Comparison of ENCODE assay signal across 8 mouse cellular contexts in genomic region chr15:82015392-82016100, GRCm38 (mm10). TPM values are rescaled to one million over a fixed set of nuclear protein-coding genes. Genes with fewer than 3 reads are reported as not detected.
DNase-seq lines count a peak whose midpoint lies in the region; ATAC-seq and TF ChIP-seq lines count a peak whose summit lies in the region.

No protein-coding gene starts in this region.

- 0 out of 2 replicates have a peak, but pooled peaks cover 2% of the 10 kb centered on the region for H3K36me3 ChIP-seq in intestine, embryonic 16.5 days (ENCODE audit: control insufficient read depth, insufficient read depth, low read length)
- H3K36me3 ChIP-seq in midbrain, embryonic 16.5 days (ENCODE audit: control insufficient read depth, insufficient read depth, low read length): peaks cover 5% of the 10 kb centered on the region; the same call in 1 of the 2 replicates

- peak overlapping the region; percentile 70 for H3K27ac ChIP-seq in cerebellum, adult 2 months (ENCODE audit: insufficient read depth, low read length)
- H3K27ac ChIP-seq in intestine, embryonic 16.5 days (ENCODE audit: low read length): peak overlapping the region; percentile 77
- H3K27ac ChIP-seq in midbrain, embryonic 16.5 days (ENCODE audit: low read length): peak overlapping the region; percentile 81

- under 1% methylated on average over 39 of the region's 39 CpGs for WGBS in cerebellum, adult 2 months
- 1% methylated on average over 38 of the region's 39 CpGs for WGBS in intestine, embryonic 16.5 days
- WGBS in midbrain, embryonic 16.5 days: under 1% methylated on average over 39 of the region's 39 CpGs

- peak overlapping the region; percentile 91 for H3K4me3 ChIP-seq in cerebellum, adult 2 months (replicated peaks; ENCODE audit: insufficient read depth, low read depth, low read length)
- H3K4me3 ChIP-seq in intestine, embryonic 16.5 days (ENCODE audit: low read length): peak overlapping the region; percentile 96
- peak overlapping the region; percentile 83 for H3K4me3 ChIP-seq in midbrain, embryonic 16.5 days (ENCODE audit: low read depth, low read length)

- no peak for TF ChIP-seq POLR2A in cerebellum, adult 2 months (IDR thresholded peaks at IDR 0.05; ENCODE audit: borderline replicate concordance, insufficient read depth, low read length)

- H3K27me3 ChIP-seq in cerebellum, adult 2 months (ENCODE audit: control insufficient read depth, insufficient read depth, low read length): no peaks in the 10 kb centered on the region
- H3K27me3 ChIP-seq in intestine, embryonic 16.5 days (replicated peaks; ENCODE audit: control insufficient read depth, insufficient read depth, low read length): no peaks in the 10 kb centered on the region
- no peaks in the 10 kb centered on the region for H3K27me3 ChIP-seq in midbrain, embryonic 16.5 days (ENCODE audit: control insufficient read depth, insufficient read depth, low read depth, low read length)

- peak; percentile 7 for ATAC-seq in intestine, embryonic 16.5 days
- ATAC-seq in midbrain, embryonic 16.5 days: peak; percentile 19; the same call in 1 of the 2 replicates

- H3K9me3 ChIP-seq in intestine, embryonic 16.5 days (ENCODE audit: control insufficient read depth, low read length): no peaks in the 10 kb centered on the region
- no peaks in the 10 kb centered on the region for H3K9me3 ChIP-seq in midbrain, embryonic 16.5 days (replicated peaks; ENCODE audit: control insufficient read depth, low read length, poor library complexity, severe bottlenecking)

- H3K4me1 ChIP-seq in cerebellum, adult 2 months (ENCODE audit: control insufficient read depth, insufficient read depth, low read length): peaks cover 2% of the 10 kb centered on the region; the same call in 1 of the 2 replicates
- H3K4me1 ChIP-seq in intestine, embryonic 16.5 days (ENCODE audit: control insufficient read depth, insufficient read depth, low read length): peaks cover 9% of the 10 kb centered on the region
- peaks cover 19% of the 10 kb centered on the region for H3K4me1 ChIP-seq in midbrain, embryonic 16.5 days (ENCODE audit: control insufficient read depth, insufficient read depth, low read length)

- H3K4me2 ChIP-seq in intestine, embryonic 16.5 days (ENCODE audit: low read depth, low read length): peak overlapping the region; percentile 94
- H3K4me2 ChIP-seq in midbrain, embryonic 16.5 days (ENCODE audit: low read length): peak overlapping the region; percentile 84

- peak overlapping the region; percentile 87 for H3K9ac ChIP-seq in intestine, embryonic 16.5 days (ENCODE audit: low read depth, low read length)
- H3K9ac ChIP-seq in midbrain, embryonic 16.5 days (ENCODE audit: low read depth, low read length): peak overlapping the region; percentile 89

- DNase-seq in spleen, adult 12 weeks (ENCODE audit: low spot score): peak; percentile 27
- no peak for DNase-seq in spleen, postnatal 14 days (ENCODE audit: low spot score in 2 of 2)
- peak; percentile 62 to 63 for DNase-seq in cerebellum, adult 2 months
- peak; percentile 24 to 25 for DNase-seq in frontal cortex, postnatal 14 days (ENCODE audit: low spot score in 2 of 2)
- DNase-seq in liver: peak; percentile 16
- DNase-seq in telencephalon, adult 2 months (ENCODE audit: low read depth, low spot score): peak; percentile 21

- TF ChIP-seq CTCF in cerebellum, adult 2 months (IDR thresholded peaks at IDR 0.05; ENCODE audit: borderline replicate concordance, insufficient read depth, low read depth, low read length): no peak

RNA-seq across cellular contexts. Expression of gene Desi1, which starts 18.1 kb away (rescaled TPM):
- polyA plus RNA-seq in cerebellum, adult 2 months (2012; rRNA removed): 142 and 156 TPM in 2 replicates
- 17.1 and 19.6 TPM in 2 replicates for polyA plus RNA-seq in intestine, embryonic 16.5 days (2015; fragmentation: Nextera tagmentation; extraction: Ambion mirVana)
- 46.4 and 47.2 TPM in 2 replicates for polyA plus RNA-seq in midbrain, embryonic 16.5 days (2015; fragmentation: Nextera tagmentation; extraction: Ambion mirVana)

RNA-seq across cellular contexts. Expression of gene Xrcc6, which starts 27.9 kb away (rescaled TPM):
- 35.9 and 37.9 TPM in 2 replicates for polyA plus RNA-seq in cerebellum, adult 2 months (2012; rRNA removed)
- polyA plus RNA-seq in intestine, embryonic 16.5 days (2015; fragmentation: Nextera tagmentation; extraction: Ambion mirVana): 72.1 and 78.4 TPM in 2 replicates
- 36.5 and 37.3 TPM in 2 replicates for polyA plus RNA-seq in midbrain, embryonic 16.5 days (2015; fragmentation: Nextera tagmentation; extraction: Ambion mirVana)

RNA-seq across cellular contexts. Expression of gene Snu13, which starts 31.9 kb away (rescaled TPM):
- polyA plus RNA-seq in cerebellum, adult 2 months (2012; rRNA removed): 114 and 124 TPM in 2 replicates
- polyA plus RNA-seq in intestine, embryonic 16.5 days (2015; fragmentation: Nextera tagmentation; extraction: Ambion mirVana): 215 and 246 TPM in 2 replicates
- polyA plus RNA-seq in midbrain, embryonic 16.5 days (2015; fragmentation: Nextera tagmentation; extraction: Ambion mirVana): 217 and 249 TPM in 2 replicates

RNA-seq across cellular contexts. Expression of gene 1700029P11Rik, which starts 35.2 kb away (rescaled TPM):
- not detected in 2 replicates for polyA plus RNA-seq in cerebellum, adult 2 months (2012; rRNA removed)
- not detected in 2 replicates for polyA plus RNA-seq in intestine, embryonic 16.5 days (2015; fragmentation: Nextera tagmentation; extraction: Ambion mirVana)
- not detected in 2 replicates for polyA plus RNA-seq in midbrain, embryonic 16.5 days (2015; fragmentation: Nextera tagmentation; extraction: Ambion mirVana)

RNA-seq across cellular contexts. Expression of gene 4930407I10Rik, which starts 43.4 kb away (rescaled TPM):
- polyA plus RNA-seq in cerebellum, adult 2 months (2012; rRNA removed): not detected in 2 replicates
- not detected in 2 replicates for polyA plus RNA-seq in intestine, embryonic 16.5 days (2015; fragmentation: Nextera tagmentation; extraction: Ambion mirVana)
- not detected in 2 replicates for polyA plus RNA-seq in midbrain, embryonic 16.5 days (2015; fragmentation: Nextera tagmentation; extraction: Ambion mirVana)

Comparison
In these comparisons a context has a peak if more than half of its experiments do, and no peak if none do; other contexts are left out.
1. DNase-seq: peak in spleen, adult 12 weeks (single experiment), cerebellum, adult 2 months (2 of 2), frontal cortex, postnatal 14 days (2 of 2), liver (single experiment) and telencephalon, adult 2 months (single experiment); none in spleen, postnatal 14 days (0 of 2).
2. Peak in every context shown above with its lines, with median percentiles within 50 percentile points of each other: H3K27ac ChIP-seq and H3K4me3 ChIP-seq.